ENCODE assay signal across 8 mouse cellular contexts in genomic region chr14:54227911-54228451, GRCm38 (mm10). TPM values are rescaled to one million over a fixed set of nuclear protein-coding genes. Genes with fewer than 3 reads are reported as not detected.
DNase-seq lines count a peak whose midpoint lies in the region; ATAC-seq and TF ChIP-seq lines count a peak whose summit lies in the region.

No protein-coding gene starts in this region.

- H3K4me3 ChIP-seq in brown adipose tissue, adult 24 weeks (ENCODE audit: insufficient read depth, low read depth, low read length) = peak overlapping the region; percentile 52
- H3K4me3 ChIP-seq in erythroblast, embryonic 14.5 days (replicated peaks) = peak overlapping the region; percentile 51
- H3K4me3 ChIP-seq in heart, embryonic 14.5 days (ENCODE audit: control insufficient read depth in 1 of 2, insufficient read depth in 1 of 2, low read depth in 1 of 2, low read length in 2 of 2) = peak overlapping the region; percentile 37 to 47
- H3K4me3 ChIP-seq in kidney, postnatal 0 days (replicated peaks; ENCODE audit: low read depth, low read length) = peak overlapping the region; percentile 12
- H3K4me3 ChIP-seq in liver, embryonic 13.5 days (replicated peaks) = peak overlapping the region; percentile 51
- peak overlapping the region; percentile 32 for H3K4me3 ChIP-seq in stomach, postnatal 0 days (ENCODE audit: low read depth, low read length)

- WGBS in heart, embryonic 14.5 days = 1% methylated on average over 10 of the region's 10 CpGs
- under 1% methylated on average over 10 of the region's 10 CpGs for WGBS in kidney, postnatal 0 days
- 0% methylated on average over 10 of the region's 10 CpGs for WGBS in liver, embryonic 13.5 days (ENCODE audit: insufficient replicate concordance)
- under 1% methylated on average over 10 of the region's 10 CpGs for WGBS in stomach, postnatal 0 days

- TF ChIP-seq EP300 in stomach, postnatal 0 days (optimal IDR thresholded peaks at IDR 0.05) = peak; percentile 33

- H3K4me1 ChIP-seq in brown adipose tissue, adult 24 weeks (ENCODE audit: control insufficient read depth, insufficient read depth, insufficient read length, low read length) = peaks cover 2% of the 10 kb centered on the region; the same call in 1 of the 2 replicates
- peaks cover 15% of the 10 kb centered on the region for H3K4me1 ChIP-seq in erythroblast, embryonic 14.5 days (ENCODE audit: control insufficient read depth)
- H3K4me1 ChIP-seq in heart, embryonic 14.5 days (ENCODE audit: control insufficient read depth in 2 of 2, insufficient read depth in 2 of 2, low read length in 2 of 2) = peaks cover 37 to 45% of the 10 kb centered on the region in 2 experiments
- H3K4me1 ChIP-seq in kidney, postnatal 0 days (replicated peaks; ENCODE audit: insufficient read depth, low read length) = peaks cover 19% of the 10 kb centered on the region
- peaks cover 57% of the 10 kb centered on the region for H3K4me1 ChIP-seq in liver, embryonic 13.5 days (replicated peaks)
- H3K4me1 ChIP-seq in stomach, postnatal 0 days (replicated peaks; ENCODE audit: control insufficient read depth, insufficient read depth) = peaks cover 5% of the 10 kb centered on the region; the same call in 1 of the 2 replicates

- TF ChIP-seq CTCF in kidney, postnatal 0 days (IDR thresholded peaks at IDR 0.05; ENCODE audit: low read depth) = peak; percentile 87
- TF ChIP-seq CTCF in stomach, postnatal 0 days (IDR thresholded peaks at IDR 0.05; ENCODE audit: low read depth) = peak; percentile 83

- peak overlapping the region; percentile 62 for H3K9ac ChIP-seq in heart, embryonic 14.5 days (ENCODE audit: low read length)
- 0 out of 2 replicates have a peak overlapping the region, but pooled peaks have one; percentile 10 for H3K9ac ChIP-seq in kidney, postnatal 0 days (ENCODE audit: low read depth, low read length)
- peak overlapping the region; percentile 74 for H3K9ac ChIP-seq in liver, embryonic 13.5 days
- peak overlapping the region; percentile 55 for H3K9ac ChIP-seq in stomach, postnatal 0 days (ENCODE audit: low read length)

- no peaks in the 10 kb centered on the region for H3K36me3 ChIP-seq in erythroblast, embryonic 14.5 days (ENCODE audit: control insufficient read depth)
- no peaks in the 10 kb centered on the region for H3K36me3 ChIP-seq in heart, embryonic 14.5 days (ENCODE audit: control insufficient read depth, insufficient read depth, low read length)
- H3K36me3 ChIP-seq in kidney, postnatal 0 days (ENCODE audit: insufficient read depth, low read length) = no peaks in the 10 kb centered on the region
- no peaks in the 10 kb centered on the region for H3K36me3 ChIP-seq in liver, embryonic 13.5 days
- H3K36me3 ChIP-seq in stomach, postnatal 0 days (ENCODE audit: control insufficient read depth, insufficient read depth, low read length) = no peaks in the 10 kb centered on the region

- H3K27me3 ChIP-seq in erythroblast, embryonic 14.5 days (ENCODE audit: control insufficient read depth) = no peaks in the 10 kb centered on the region; the same call in 1 of the 2 replicates
- no peaks in the 10 kb centered on the region for H3K27me3 ChIP-seq in heart, embryonic 14.5 days (ENCODE audit: control insufficient read depth, insufficient read depth, low read length)
- H3K27me3 ChIP-seq in kidney, postnatal 0 days (ENCODE audit: insufficient read depth, low read length) = no peaks in the 10 kb centered on the region
- H3K27me3 ChIP-seq in liver, embryonic 13.5 days = peaks cover 14% of the 10 kb centered on the region
- H3K27me3 ChIP-seq in stomach, postnatal 0 days (ENCODE audit: control insufficient read depth, insufficient read depth, low read length) = no peaks in the 10 kb centered on the region

- DNase-seq in CD4-positive helper T cell, adult 2 months (ENCODE audit: low read depth, low spot score) = peak; percentile 92
- DNase-seq in kidney, postnatal 0 days (ENCODE audit: low spot score) = peak; percentile 89
- DNase-seq in liver, embryonic 13.5 days = peak; percentile 48
- DNase-seq in neural tube, embryonic 10.5 days (ENCODE audit: extremely low spot score, low spot score) = peak; percentile 81
- peak; percentile 77 for DNase-seq in stomach, postnatal 0 days (ENCODE audit: low spot score)

- ATAC-seq in heart, embryonic 14.5 days (ENCODE audit: insufficient number of reproducible peaks, insufficient read depth, low FRiP score, low read depth) = peak; percentile 52; the same call in 1 of the 2 replicates
- ATAC-seq in kidney, postnatal 0 days (replicated peaks; ENCODE audit: low FRiP score, low read depth) = peak; percentile 44; the same call in 1 of the 2 replicates
- ATAC-seq in liver, embryonic 13.5 days (ENCODE audit: low read depth) = peak; percentile 49
- ATAC-seq in stomach, postnatal 0 days (ENCODE audit: low FRiP score, low TSS enrichment) = peak; percentile 43

- H3K4me2 ChIP-seq in heart, embryonic 14.5 days (ENCODE audit: low read length) = peak overlapping the region; percentile 69
- peak overlapping the region; percentile 56 for H3K4me2 ChIP-seq in kidney, postnatal 0 days (ENCODE audit: low read length)
- H3K4me2 ChIP-seq in liver, embryonic 13.5 days = peak overlapping the region; percentile 79
- H3K4me2 ChIP-seq in stomach, postnatal 0 days (replicated peaks; ENCODE audit: low read depth) = peak overlapping the region; percentile 60

- no peaks in the 10 kb centered on the region for H3K9me3 ChIP-seq in erythroblast, embryonic 14.5 days (ENCODE audit: control insufficient read depth, low read length)
- H3K9me3 ChIP-seq in heart, embryonic 14.5 days (ENCODE audit: control insufficient read depth, low read length) = no peaks in the 10 kb centered on the region
- no peaks in the 10 kb centered on the region for H3K9me3 ChIP-seq in kidney, postnatal 0 days (replicated peaks; ENCODE audit: low read length)
- H3K9me3 ChIP-seq in liver, embryonic 13.5 days (replicated peaks) = no peaks in the 10 kb centered on the region
- H3K9me3 ChIP-seq in stomach, postnatal 0 days (ENCODE audit: control insufficient read depth, low read length) = no peaks in the 10 kb centered on the region

- H3K27ac ChIP-seq in brown adipose tissue, adult 24 weeks (replicated peaks; ENCODE audit: low read depth, low read length) = 0 out of 2 replicates have a peak overlapping the region, but pooled peaks have one; percentile 36
- H3K27ac ChIP-seq in heart, embryonic 14.5 days (replicated peaks in 1 of 2; ENCODE audit: control insufficient read depth in 1 of 2, insufficient read depth in 1 of 2, low read depth in 2 of 2, low read length in 2 of 2) = peak overlapping the region; percentile 27 to 51; a peak in 2 of 4 replicates
- peak overlapping the region; percentile 67; the same call in 1 of the 2 replicates for H3K27ac ChIP-seq in kidney, postnatal 0 days
- H3K27ac ChIP-seq in liver, embryonic 13.5 days = peak overlapping the region; percentile 74
- H3K27ac ChIP-seq in stomach, postnatal 0 days (replicated peaks) = peak overlapping the region; percentile 58

RNA-seq across cellular contexts. Expression of gene Dad1, which starts 25.9 kb away (rescaled TPM):
- 117 and 150 TPM in 2 replicates for polyA plus RNA-seq in brown adipose tissue, adult 24 weeks (2012; ENCODE audit: insufficient read depth, insufficient read length, missing spikeins)
- polyA plus RNA-seq in erythroblast, embryonic 14.5 days (2012) = 4.2 and 4.4 TPM in 2 replicates
- polyA plus RNA-seq in heart, embryonic 14.5 days (2014; fragmentation: Nextera tagmentation; extraction: Ambion mirVana) = 400 and 442 TPM in 2 replicates
- polyA plus RNA-seq in kidney, postnatal 0 days (2015; fragmentation: Nextera tagmentation; extraction: Ambion mirVana) = 544 and 545 TPM in 2 replicates
- polyA plus RNA-seq in liver, embryonic 13.5 days (2015; fragmentation: Nextera tagmentation; extraction: Ambion mirVana) = 229 and 243 TPM in 2 replicates
- 397 and 433 TPM in 2 replicates for polyA plus RNA-seq in stomach, postnatal 0 days (2015; fragmentation: Nextera tagmentation; extraction: Ambion mirVana)

RNA-seq across cellular contexts. Expression of gene Abhd4, which starts 26.0 kb away (rescaled TPM):
- 68.5 and 80.5 TPM in 2 replicates for polyA plus RNA-seq in brown adipose tissue, adult 24 weeks (2012; ENCODE audit: insufficient read depth, insufficient read length, missing spikeins)
- 1.3 and 2.5 TPM in 2 replicates for polyA plus RNA-seq in erythroblast, embryonic 14.5 days (2012)
- 118 and 121 TPM in 2 replicates for polyA plus RNA-seq in heart, embryonic 14.5 days (2014; fragmentation: Nextera tagmentation; extraction: Ambion mirVana)
- 80.9 and 84.4 TPM in 2 replicates for polyA plus RNA-seq in kidney, postnatal 0 days (2015; fragmentation: Nextera tagmentation; extraction: Ambion mirVana)
- 17.9 and 18.4 TPM in 2 replicates for polyA plus RNA-seq in liver, embryonic 13.5 days (2015; fragmentation: Nextera tagmentation; extraction: Ambion mirVana)
- polyA plus RNA-seq in stomach, postnatal 0 days (2015; fragmentation: Nextera tagmentation; extraction: Ambion mirVana) = 40.2 and 45.7 TPM in 2 replicates

RNA-seq across cellular contexts. Expression of gene Olfr49, which starts 56.8 kb away (rescaled TPM):
- not detected in 2 replicates for polyA plus RNA-seq in brown adipose tissue, adult 24 weeks (2012; ENCODE audit: insufficient read depth, insufficient read length, missing spikeins)
- polyA plus RNA-seq in erythroblast, embryonic 14.5 days (2012) = not detected in 2 replicates
- polyA plus RNA-seq in heart, embryonic 14.5 days (2014; fragmentation: Nextera tagmentation; extraction: Ambion mirVana) = 0.12 TPM in 1 of 2 replicates, not detected in the other
- 0.03 TPM in 1 of 2 replicates, not detected in the other for polyA plus RNA-seq in kidney, postnatal 0 days (2015; fragmentation: Nextera tagmentation; extraction: Ambion mirVana)
- polyA plus RNA-seq in liver, embryonic 13.5 days (2015; fragmentation: Nextera tagmentation; extraction: Ambion mirVana) = not detected in 2 replicates
- polyA plus RNA-seq in stomach, postnatal 0 days (2015; fragmentation: Nextera tagmentation; extraction: Ambion mirVana) = 0.02 and 0.16 TPM in 2 replicates

Comparison
In these comparisons a context has a peak if more than half of its experiments do, and no peak if none do; other contexts are left out.
1. Peak in every context shown above with its lines: DNase-seq, ATAC-seq, H3K4me3 ChIP-seq and H3K27ac ChIP-seq.
2. H3K9ac ChIP-seq: peak in every context shown above with its lines; median percentile 74 in liver, embryonic 13.5 days; 62 in heart, embryonic 14.5 days; 55 in stomach, postnatal 0 days; 10 in kidney, postnatal 0 days.
3. RNA of gene Dad1, which starts 25.9 kb away (polyA plus RNA-seq): 544 to 545 TPM in kidney, postnatal 0 days, 400 to 442 TPM in heart, embryonic 14.5 days, 397 to 433 TPM in stomach, postnatal 0 days, 229 to 243 TPM in liver, embryonic 13.5 days and 117 to 150 TPM in brown adipose tissue, adult 24 weeks; 4.2 to 4.4 TPM in erythroblast, embryonic 14.5 days; every median in the first group is over 10 times any median in the second.